Mouse (Mus musculus) MEL (cell line): ENCODE data around the gene Rp9. TPM values are rescaled to one million over a fixed set of nuclear protein-coding genes. Genes with fewer than 3 reads are reported as not detected.
A peak's percentile ranks its signal among the peaks of the same experiment; 100 is the strongest.

Experiments used
- DNase-seq: peaks from one replicate; pipeline ENCODE4 v3.0.0; 2011; ENCODE audit warnings: low read depth, low spot score
- H3K27ac ChIP-seq: 2 replicates; pipeline ENCODE4 v1.5.1; 2012; ENCODE audit warnings: low read depth, mild to moderate bottlenecking, control low read depth, low read length, moderate library complexity; ENCODE audit not compliant: control insufficient read depth
- H3K27me3 ChIP-seq, 2 experiments: fragments of 150-350 bp in 1 of 2; sonication (generic) in 1 of 2; 2 replicates each; pipeline ENCODE4 v1.6.1; 2012; ENCODE audit warnings: low read length in 2 of 2, mild to moderate bottlenecking in 2 of 2, improper control_type of control experiment in 1 of 2, moderate library complexity in 1 of 2; ENCODE audit not compliant: insufficient read depth in 2 of 2, control insufficient read depth in 1 of 2
- H3K36me3 ChIP-seq, 2 experiments: 2 replicates each; pipeline ENCODE4 v1.6.1; 2012 to 2014; ENCODE audit warnings: low read length in 2 of 2, improper control_type of control experiment in 1 of 2, inconsistent platforms in 1 of 2, mild to moderate bottlenecking in 1 of 2; ENCODE audit not compliant: insufficient read depth in 2 of 2, control insufficient read depth in 1 of 2
- H3K4me1 ChIP-seq, 2 experiments: fragments of 150-350 bp in 1 of 2; sonication (generic) in 1 of 2; 2 replicates each; pipeline ENCODE4 v1.6.1; 2012; ENCODE audit warnings: low read length in 2 of 2, improper control_type of control experiment in 1 of 2, mild to moderate bottlenecking in 1 of 2; ENCODE audit not compliant: insufficient read depth in 2 of 2, control insufficient read depth in 1 of 2
- H3K4me3 ChIP-seq, 2 experiments: fragments of 150-350 bp in 1 of 2; sonication (generic) in 1 of 2; 2 replicates each; pipeline ENCODE4 v1.5.1; 2012; ENCODE audit warnings: low read depth in 2 of 2, low read length in 2 of 2, mild to moderate bottlenecking in 2 of 2, moderate library complexity in 2 of 2, control low read depth in 1 of 2, improper control_type of control experiment in 1 of 2; ENCODE audit not compliant: control insufficient read depth in 1 of 2, insufficient read depth in 1 of 2
- H3K79me2 ChIP-seq: 2 replicates; pipeline ENCODE4 v1.6.1; 2012; ENCODE audit warnings: mild to moderate bottlenecking, low read length, moderate library complexity; ENCODE audit not compliant: control insufficient read depth, poor library complexity, insufficient read depth
- H3K9ac ChIP-seq: 2 replicates; pipeline ENCODE4 v1.6.1; 2012; ENCODE audit warnings: low read depth, mild to moderate bottlenecking, control low read depth, low read length, moderate library complexity; ENCODE audit not compliant: control insufficient read depth, poor library complexity, severe bottlenecking
- H3K9me3 ChIP-seq: fragments of 150-350 bp; sonication (generic); replicated peaks from 2 replicates; pipeline ENCODE4 v1.6.1; 2012; ENCODE audit warnings: mild to moderate bottlenecking, low read length, improper control_type of control experiment, moderate library complexity; ENCODE audit not compliant: insufficient read depth
- BHLHE40 ChIP-seq: IDR thresholded peaks from 2 replicates; pipeline ENCODE4 v1.6.1; 2012; ENCODE audit warnings: low read depth, mild to moderate bottlenecking, inconsistent platforms, low read length, improper control_type of control experiment, borderline replicate concordance
- CHD1 ChIP-seq: IDR thresholded peaks from 2 replicates; pipeline ENCODE4 v1.6.1; 2012; ENCODE audit warnings: low read depth, mild to moderate bottlenecking, inconsistent platforms, low read length, improper control_type of control experiment
- CHD2 ChIP-seq: IDR thresholded peaks from 2 replicates; pipeline ENCODE4 v1.6.1; 2011; ENCODE audit warnings: low read length, improper control_type of control experiment
- CTCF ChIP-seq, 3 experiments: IDR thresholded peaks in 2 of 3; conservative IDR thresholded peaks in 1 of 3; 2 replicates each; pipeline ENCODE4 v1.5.1; 2011 to 2012; ENCODE audit warnings: low read length in 3 of 3, low read depth in 2 of 3, mild to moderate bottlenecking in 2 of 3, improper control_type of control experiment in 1 of 3, inconsistent platforms in 1 of 3, mixed read lengths in 1 of 3, moderate library complexity in 1 of 3; ENCODE audit not compliant: control insufficient read depth in 1 of 3, insufficient read depth in 1 of 3, poor library complexity in 1 of 3, severe bottlenecking in 1 of 3
- E2F4 ChIP-seq: IDR thresholded peaks from 2 replicates; pipeline ENCODE4 v1.6.1; 2011; ENCODE audit warnings: low read depth, low read length, improper control_type of control experiment, borderline replicate concordance
- ELF1 ChIP-seq: IDR thresholded peaks from 2 replicates; pipeline ENCODE4 v1.6.1; 2014; ENCODE audit warnings: low read depth, mild to moderate bottlenecking, inconsistent platforms, low read length, improper control_type of control experiment, moderate library complexity
- EP300 ChIP-seq, 2 experiments: IDR thresholded peaks; 2 replicates each; pipeline ENCODE4 v1.6.1; 2011; ENCODE audit warnings: improper control_type of control experiment in 2 of 2, low read length in 2 of 2, low read depth in 1 of 2, mild to moderate bottlenecking in 1 of 2
- ETS1 ChIP-seq: IDR thresholded peaks from 2 replicates; pipeline ENCODE4 v1.6.1; 2012; ENCODE audit warnings: low read depth, mild to moderate bottlenecking, inconsistent platforms, low read length, improper control_type of control experiment, moderate library complexity
- GABPA ChIP-seq: IDR thresholded peaks from 2 replicates; pipeline ENCODE4 v1.6.1; 2012; ENCODE audit warnings: low read depth, mild to moderate bottlenecking, inconsistent platforms, low read length, improper control_type of control experiment, moderate library complexity
- GATA1 ChIP-seq: IDR thresholded peaks from 2 replicates; pipeline ENCODE4 v1.6.1; 2011; ENCODE audit warnings: low read depth, low read length, improper control_type of control experiment
- HCFC1 ChIP-seq: IDR thresholded peaks from 2 replicates; pipeline ENCODE4 v1.6.1; 2012; ENCODE audit warnings: low read depth, mild to moderate bottlenecking, inconsistent platforms, low read length, improper control_type of control experiment, moderate library complexity
- JUND ChIP-seq: IDR thresholded peaks from 2 replicates; pipeline ENCODE4 v1.6.1; 2011; ENCODE audit warnings: low read depth, mild to moderate bottlenecking, improper control_type of control experiment, low read length
- KAT2A ChIP-seq: conservative IDR thresholded peaks from 2 replicates; pipeline ENCODE4 v1.6.1; 2012; ENCODE audit warnings: low read depth, low read length, improper control_type of control experiment, inconsistent platforms
- MAFK ChIP-seq: IDR thresholded peaks from 2 replicates; pipeline ENCODE4 v1.6.1; 2011; ENCODE audit warnings: low read depth, mild to moderate bottlenecking, low read length, improper control_type of control experiment, borderline replicate concordance
- MAX ChIP-seq: IDR thresholded peaks from 2 replicates; pipeline ENCODE4 v1.6.1; 2011; ENCODE audit warnings: low read length, improper control_type of control experiment
- MEF2A ChIP-seq: IDR thresholded peaks from 2 replicates; pipeline ENCODE4 v1.6.1; 2014; ENCODE audit warnings: low read depth, mild to moderate bottlenecking, inconsistent platforms, low read length, improper control_type of control experiment; ENCODE audit not compliant: poor library complexity, insufficient replicate concordance, severe bottlenecking; ENCODE audit errors: extremely low read depth
- MYB ChIP-seq: IDR thresholded peaks from 2 replicates; pipeline ENCODE4 v1.6.1; 2011; ENCODE audit warnings: mild to moderate bottlenecking, low read depth, low read length, improper control_type of control experiment
- MYC ChIP-seq: IDR thresholded peaks from 2 replicates; pipeline ENCODE4 v1.6.1; 2011; ENCODE audit warnings: low read depth, mild to moderate bottlenecking, low read length, improper control_type of control experiment, moderate library complexity
- NELFE ChIP-seq: IDR thresholded peaks from 2 replicates; pipeline ENCODE4 v1.6.1; 2011; ENCODE audit warnings: low read depth, low read length, improper control_type of control experiment
- NRF1 ChIP-seq: IDR thresholded peaks from 2 replicates; pipeline ENCODE4 v1.6.1; 2014; ENCODE audit warnings: low read depth, mild to moderate bottlenecking, inconsistent platforms, low read length, improper control_type of control experiment, moderate library complexity; ENCODE audit not compliant: poor library complexity, insufficient read depth, severe bottlenecking
- POLR2A ChIP-seq, 2 experiments: IDR thresholded peaks; 2 replicates each; pipeline ENCODE4 v1.6.1; 2011 to 2012; ENCODE audit warnings: low read length in 2 of 2, mild to moderate bottlenecking in 2 of 2, control low read depth in 1 of 2, improper control_type of control experiment in 1 of 2, low read depth in 1 of 2, moderate library complexity in 1 of 2; ENCODE audit not compliant: control insufficient read depth in 1 of 2, insufficient read depth in 1 of 2, poor library complexity in 1 of 2
- POLR2AphosphoS2 ChIP-seq: IDR thresholded peaks from 2 replicates; pipeline ENCODE4 v1.6.1; 2011; ENCODE audit warnings: low read length, improper control_type of control experiment
- POLR2AphosphoS5 ChIP-seq: IDR thresholded peaks from 2 replicates; pipeline ENCODE4 v1.6.1; 2012; ENCODE audit warnings: low read depth, borderline replicate concordance, mild to moderate bottlenecking, inconsistent platforms, low read length, moderate library complexity, mixed read lengths
- RAD21 ChIP-seq: IDR thresholded peaks from 2 replicates; pipeline ENCODE4 v1.6.1; 2011; ENCODE audit warnings: mild to moderate bottlenecking, low read depth, low read length, improper control_type of control experiment
- RCOR1 ChIP-seq: IDR thresholded peaks from 2 replicates; pipeline ENCODE4 v1.6.1; 2012; ENCODE audit warnings: low read depth, mild to moderate bottlenecking, inconsistent platforms, low read length, improper control_type of control experiment
- SIN3A ChIP-seq: IDR thresholded peaks from 2 replicates; pipeline ENCODE4 v1.6.1; 2012; ENCODE audit warnings: low read length, improper control_type of control experiment, inconsistent platforms
- SMC3 ChIP-seq: IDR thresholded peaks from 2 replicates; pipeline ENCODE4 v1.6.1; 2011; ENCODE audit warnings: low read depth, low read length, improper control_type of control experiment
- TAL1 ChIP-seq: IDR thresholded peaks from 2 replicates; pipeline ENCODE4 v1.6.1; 2012; ENCODE audit warnings: mild to moderate bottlenecking, inconsistent platforms, low read length, moderate library complexity, mixed read lengths
- TBP ChIP-seq: IDR thresholded peaks from 2 replicates; pipeline ENCODE4 v1.8.0; 2011; ENCODE audit warnings: low read depth, low read length, improper control_type of control experiment
- TCF12 ChIP-seq: IDR thresholded peaks from 2 replicates; pipeline ENCODE4 v1.6.1; 2014; ENCODE audit warnings: low read depth, mild to moderate bottlenecking, inconsistent platforms, low read length, improper control_type of control experiment, moderate library complexity
- UBTF ChIP-seq: IDR thresholded peaks from 2 replicates; pipeline ENCODE4 v1.6.1; 2012; ENCODE audit warnings: low read depth, mild to moderate bottlenecking, inconsistent platforms, low read length, improper control_type of control experiment, moderate library complexity, borderline replicate concordance; ENCODE audit not compliant: insufficient read depth
- USF1 ChIP-seq: IDR thresholded peaks from 2 replicates; pipeline ENCODE4 v1.6.1; 2014; ENCODE audit warnings: low read depth, mild to moderate bottlenecking, inconsistent platforms, low read length, improper control_type of control experiment, moderate library complexity
- USF2 ChIP-seq, 2 experiments: IDR thresholded peaks; 2 replicates each; pipeline ENCODE4 v1.6.1; 2011 to 2012; ENCODE audit warnings: improper control_type of control experiment in 2 of 2, low read length in 2 of 2, borderline replicate concordance in 1 of 2, inconsistent platforms in 1 of 2, low read depth in 1 of 2, mild to moderate bottlenecking in 1 of 2; ENCODE audit not compliant: insufficient read depth in 1 of 2
- ZC3H11A ChIP-seq: IDR thresholded peaks from 2 replicates; pipeline ENCODE4 v1.6.1; 2012; ENCODE audit warnings: low read depth, mild to moderate bottlenecking, inconsistent platforms, low read length, improper control_type of control experiment
- ZKSCAN1 ChIP-seq: IDR thresholded peaks from 2 replicates; pipeline ENCODE4 v1.6.1; 2012; ENCODE audit warnings: low read depth, mild to moderate bottlenecking, inconsistent platforms, low read length, improper control_type of control experiment, moderate library complexity
- ZMIZ1 ChIP-seq: IDR thresholded peaks from 2 replicates; pipeline ENCODE4 v1.6.1; 2012; ENCODE audit warnings: low read depth, mild to moderate bottlenecking, inconsistent platforms, low read length, improper control_type of control experiment, moderate library complexity
- ZNF384 ChIP-seq: IDR thresholded peaks from 2 replicates; pipeline ENCODE4 v1.6.1; 2012; ENCODE audit warnings: low read depth, mild to moderate bottlenecking, inconsistent platforms, low read length, improper control_type of control experiment
- polyA plus RNA-seq, 2 experiments: library from polyadenylated mRNA; stranded (reverse) in 1 of 2; unstranded in 1 of 2; fragments of >175 nt in 1 of 2; fragments of >200 nt in 1 of 2; gene quantifications; 2 replicates each; pipeline versions ENCODE4 v1.2.1 to v1.2.4; 2012; ENCODE audit warnings: low replicate concordance in 2 of 2, low read depth in 1 of 2; ENCODE audit not compliant: insufficient read length in 2 of 2, insufficient read depth in 1 of 2, missing spikeins in 1 of 2
- total RNA-seq: library from RNA; depleted of rRNA; stranded (reverse); fragments of 300-350 nt; gene quantifications from 2 replicates; pipeline ENCODE4 v1.2.3, GENCODE M21; 2012

Rp9 gene
- total and polyA plus RNA-seq, 3 experiments: 225 to 417 (median 405) TPM

- Histone ChIP-seq H3K27me3 (no peaks in the 10 kb centered on the region), H3K9me3 (no peaks in the 10 kb centered on the region), H3K9ac (no peak overlapping the region; the same call in 1 of the 2 replicates), H3K79me2 (peaks cover 8% of the 10 kb centered on the region; the same call in 1 of the 2 replicates), H3K4me1 (peaks cover 14 to 17% of the 10 kb centered on the region in 2 experiments; a peak in 3 of 4 replicates), H3K4me3 (no peak overlapping the region), H3K36me3 (peaks cover 31 to 97% of the 10 kb centered on the region in 2 experiments), H3K27ac (peak overlapping the region; percentile 3)
- peak; percentile 80 for DNase-seq
- TF ChIP-seq MAX (no peak), USF1 (no peak), NRF1 (peak; percentile 9; the same call in 1 of the 2 replicates), POLR2AphosphoS5 (no peak; the same call in none of the 2 replicates), HCFC1 (no peak), SMC3 (0 out of 2 replicates have a peak, but pooled peaks have one; percentile 2), RCOR1 (no peak), ELF1 (no peak), RAD21 (no peak), UBTF (no peak), ZNF384 (no peak; the same call in 1 of the 2 replicates), MAFK (no peak), MEF2A (no peak), TCF12 (no peak), ETS1 (peak; percentile 47; the same call in 1 of the 2 replicates), GATA1 (no peak), USF2 (IDR thresholded peaks at IDR 0.05; ENCODE audit: borderline replicate concordance in 1 of 2, insufficient read depth in 1 of 2, low read depth in 1 of 2, low read length in 2 of 2) (no peak), TBP (no peak), POLR2AphosphoS2 (peak; percentile 21; the same call in 1 of the 2 replicates), TAL1 (no peak), KAT2A (no peak), CHD2 (no peak), MYC (0 out of 2 replicates have a peak, but pooled peaks have one; percentile 26), MYB (no peak), SIN3A (peak; percentile 31; the same call in 1 of the 2 replicates), EP300 (IDR thresholded peaks at IDR 0.05; ENCODE audit: low read depth in 1 of 2, low read length in 2 of 2) (peak in 1 of 2 experiments; percentile 47; a peak in 1 of 4 replicates), ZKSCAN1 (no peak), ZMIZ1 (no peak), ZC3H11A (no peak), CTCF (IDR thresholded peaks at IDR 0.05 in 2 of 3, conservative IDR thresholded peaks at IDR 0.05 in 1 of 3; ENCODE audit: control insufficient read depth in 1 of 3, insufficient read depth in 1 of 3, low read depth in 2 of 3, low read length in 3 of 3, poor library complexity in 1 of 3, severe bottlenecking in 1 of 3) (no peak), BHLHE40 (0 out of 2 replicates have a peak, but pooled peaks have one; percentile 12), JUND (no peak), POLR2A (IDR thresholded peaks at IDR 0.05; ENCODE audit: control insufficient read depth in 1 of 2, insufficient read depth in 1 of 2, low read depth in 1 of 2, low read length in 2 of 2, poor library complexity in 1 of 2) (peak in 1 of 2 experiments; percentile 47; a peak in 1 of 4 replicates), GABPA (no peak), E2F4 (no peak), NELFE (no peak), CHD1 (peak; percentile 85; the same call in 1 of the 2 replicates)
These were observed 102.9 kb downstream of the Rp9 start for GRCm38 (mm10) chr9:22366621-22367020.
